Mouse (Mus musculus): ENCODE data around the gene Hspbp1. TPM values are rescaled to one million over a fixed set of nuclear protein-coding genes. Genes with fewer than 3 reads are reported as not detected.

The Hspbp1 gene
- polyA plus RNA-seq, 1 experiment from 2014 or later: 54.4 TPM

DNA sequence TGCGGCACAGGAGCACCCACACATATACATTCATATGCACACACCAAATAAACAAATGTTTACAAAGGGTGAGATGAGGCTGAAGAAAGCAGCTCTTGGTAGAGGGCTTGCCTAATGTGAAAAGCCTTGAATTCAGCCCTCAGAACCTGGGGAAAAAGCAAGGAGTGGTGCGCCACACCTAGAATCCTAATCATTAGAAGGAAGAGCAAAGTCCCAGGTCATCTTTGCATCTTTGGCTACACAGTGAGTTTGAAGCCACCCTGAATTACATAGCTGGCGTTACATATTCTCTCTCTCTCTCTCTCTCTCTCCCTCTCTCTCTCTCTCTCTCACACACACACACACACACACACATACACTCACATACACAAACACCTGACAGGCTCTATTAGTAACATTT, 34.4 kb upstream of the Hspbp1 start:
- H3K27me3 ChIP-seq (replicated peaks; ENCODE audit: insufficient read depth, low read length): no peaks in the 10 kb centered on the region
- DNase-seq (ENCODE audit: low spot score): no peak
- no peak overlapping the region for H3K9ac ChIP-seq (replicated peaks; ENCODE audit: low read depth)
- H3K27ac ChIP-seq (ENCODE audit: low read length): no peak overlapping the region
- H3K36me3 ChIP-seq (ENCODE audit: insufficient read depth, low read length): no peaks in the 10 kb centered on the region
- H3K9me3 ChIP-seq (ENCODE audit: low read length): no peaks in the 10 kb centered on the region
- no peak overlapping the region for H3K4me3 ChIP-seq (ENCODE audit: low read depth, low read length)
- no peak for ATAC-seq
- 86% methylated on average over 3 of the region's 3 CpGs for WGBS
- H3K4me1 ChIP-seq (ENCODE audit: insufficient read depth, low read depth, low read length): no peaks in the 10 kb centered on the region; the same call in 1 of the 2 replicates
- H3K4me2 ChIP-seq (replicated peaks; ENCODE audit: low read depth, low read length): no peak overlapping the region
- TF ChIP-seq EP300 (IDR thresholded peaks at IDR 0.05) (no peak), CTCF (IDR thresholded peaks at IDR 0.05) (no peak)

DNA sequence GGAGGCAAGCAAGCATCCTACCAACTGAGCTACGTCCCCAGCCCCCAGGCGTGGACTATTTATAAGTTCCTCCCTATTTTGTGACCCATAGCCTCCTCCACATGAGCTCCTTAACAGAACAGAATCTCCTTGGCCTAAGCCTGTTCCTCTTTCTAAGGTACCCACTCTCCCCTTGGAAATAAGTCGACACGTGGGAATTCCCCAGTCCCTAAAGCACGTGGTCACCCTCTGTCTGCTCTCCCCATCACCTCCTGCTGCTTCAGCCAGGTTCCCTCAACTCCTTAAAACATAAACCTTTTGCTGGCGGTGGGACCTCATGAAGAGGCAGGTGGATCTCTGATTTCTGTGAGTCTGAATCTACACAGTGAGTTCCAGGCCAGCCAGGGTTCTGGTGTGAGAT, 32.1 kb upstream of the Hspbp1 start:
- H3K27ac ChIP-seq (ENCODE audit: low read length): no peak overlapping the region
- DNase-seq (ENCODE audit: low spot score) (no peak), ATAC-seq (no peak)
- no peak overlapping the region for H3K9ac ChIP-seq (replicated peaks; ENCODE audit: low read depth)
- H3K27me3 ChIP-seq (replicated peaks; ENCODE audit: insufficient read depth, low read length): no peaks in the 10 kb centered on the region
- no peak overlapping the region for H3K4me2 ChIP-seq (replicated peaks; ENCODE audit: low read depth, low read length)
- no peaks in the 10 kb centered on the region for H3K36me3 ChIP-seq (ENCODE audit: insufficient read depth, low read length)
- no peaks in the 10 kb centered on the region for H3K9me3 ChIP-seq (ENCODE audit: low read length)
- WGBS: 67% methylated on average over 6 of the region's 6 CpGs
- no peak for TF ChIP-seq EP300 (IDR thresholded peaks at IDR 0.05)
- TF ChIP-seq CTCF (IDR thresholded peaks at IDR 0.05): no peak
- no peaks in the 10 kb centered on the region for H3K4me1 ChIP-seq (ENCODE audit: insufficient read depth, low read depth, low read length)
- H3K4me3 ChIP-seq (ENCODE audit: low read depth, low read length): no peak overlapping the region

DNA sequence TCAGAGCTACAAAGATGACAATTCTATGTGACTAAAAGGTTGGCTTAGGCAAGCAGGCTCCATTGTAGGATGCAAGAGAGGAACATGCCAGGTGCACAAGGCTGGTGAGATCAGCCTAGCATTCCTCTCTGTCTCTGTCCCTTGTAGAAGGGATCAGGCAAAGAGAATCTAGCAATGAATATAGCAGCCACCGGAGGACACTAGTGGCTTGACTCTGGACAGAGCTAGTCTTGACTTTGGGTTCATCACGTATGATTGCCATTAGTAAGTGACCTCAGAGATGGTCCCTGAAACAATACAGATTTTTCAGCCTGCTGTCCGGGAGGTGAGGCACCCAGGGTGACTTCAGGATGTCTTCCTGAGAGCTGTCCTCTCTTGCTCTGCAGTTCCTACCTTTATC, 27.7 kb upstream of the Hspbp1 start:
- Histone ChIP-seq H3K4me2 (replicated peaks; ENCODE audit: low read depth, low read length) (no peak overlapping the region), H3K27me3 (replicated peaks; ENCODE audit: insufficient read depth, low read length) (no peaks in the 10 kb centered on the region), H3K9ac (replicated peaks; ENCODE audit: low read depth) (no peak overlapping the region), H3K4me3 (ENCODE audit: low read depth, low read length) (no peak overlapping the region), H3K4me1 (ENCODE audit: insufficient read depth, low read depth, low read length) (no peaks in the 10 kb centered on the region), H3K9me3 (ENCODE audit: low read length) (no peaks in the 10 kb centered on the region), H3K27ac (ENCODE audit: low read length) (no peak overlapping the region), H3K36me3 (ENCODE audit: insufficient read depth, low read length) (no peaks in the 10 kb centered on the region)
- TF ChIP-seq EP300 (IDR thresholded peaks at IDR 0.05) (no peak), CTCF (IDR thresholded peaks at IDR 0.05) (peak; percentile 56)
- ATAC-seq (no peak), DNase-seq (ENCODE audit: low spot score) (peak; percentile 29)
- 84% methylated on average over 3 of the region's 3 CpGs for WGBS

DNA sequence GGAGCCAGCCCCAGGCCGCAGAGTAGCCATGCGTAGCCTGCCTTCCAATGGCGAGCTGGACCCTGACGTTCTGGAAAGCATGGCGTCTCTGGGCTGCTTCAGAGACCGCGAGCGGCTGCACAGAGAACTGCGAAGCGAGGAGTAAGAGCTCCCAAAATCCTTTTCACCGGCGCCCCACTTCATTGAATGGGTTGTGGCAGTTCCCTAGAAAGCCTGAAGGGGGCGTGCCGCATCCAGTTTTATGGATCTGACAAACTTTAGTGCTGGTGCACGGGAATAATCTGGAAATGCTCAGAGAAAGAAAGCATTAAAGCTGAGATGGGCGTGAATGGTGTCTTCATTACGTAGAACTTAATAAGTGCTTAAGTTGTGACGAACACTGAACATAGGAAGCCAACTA, 20.2 kb upstream of the Hspbp1 start:
- Histone ChIP-seq H3K9ac (replicated peaks; ENCODE audit: low read depth) (no peak overlapping the region), H3K27ac (ENCODE audit: low read length) (no peak overlapping the region), H3K4me1 (ENCODE audit: insufficient read depth, low read depth, low read length) (no peaks in the 10 kb centered on the region), H3K9me3 (ENCODE audit: low read length) (no peaks in the 10 kb centered on the region), H3K4me3 (ENCODE audit: low read depth, low read length) (no peak overlapping the region), H3K36me3 (ENCODE audit: insufficient read depth, low read length) (no peaks in the 10 kb centered on the region), H3K4me2 (replicated peaks; ENCODE audit: low read depth, low read length) (no peak overlapping the region), H3K27me3 (replicated peaks; ENCODE audit: insufficient read depth, low read length) (no peaks in the 10 kb centered on the region)
- peak; percentile 75 for TF ChIP-seq CTCF (IDR thresholded peaks at IDR 0.05)
- no peak for TF ChIP-seq EP300 (IDR thresholded peaks at IDR 0.05)
- ATAC-seq (no peak), DNase-seq (ENCODE audit: low spot score) (peak; percentile 39)
- 44% methylated on average over 18 of the region's 18 CpGs for WGBS

DNA sequence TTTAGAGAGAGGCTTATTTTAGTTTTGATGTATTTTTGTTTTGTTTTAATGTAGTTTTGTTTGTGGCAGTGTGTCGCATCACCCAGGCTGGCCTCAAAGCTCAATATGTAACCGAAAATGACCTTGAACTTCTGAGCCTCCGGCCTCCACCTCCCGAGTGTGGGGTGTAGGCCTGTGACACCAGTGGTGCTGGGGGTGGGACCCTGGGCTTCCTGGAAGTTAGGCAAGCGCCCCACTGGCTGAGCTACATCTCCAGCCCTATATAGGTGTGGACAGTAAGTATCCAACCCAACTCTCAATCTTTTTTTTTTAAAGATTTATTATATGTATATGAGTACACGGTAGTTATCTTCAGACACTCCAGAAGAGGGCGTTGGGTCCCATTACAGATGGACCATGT, 18.3 kb upstream of the Hspbp1 start:
- no peak for TF ChIP-seq CTCF (IDR thresholded peaks at IDR 0.05)
- no peak for TF ChIP-seq EP300 (IDR thresholded peaks at IDR 0.05)
- 91% methylated on average over 7 of the region's 7 CpGs for WGBS
- DNase-seq (ENCODE audit: low spot score): no peak
- no peak for ATAC-seq
- Histone ChIP-seq H3K36me3 (ENCODE audit: insufficient read depth, low read length) (no peaks in the 10 kb centered on the region), H3K27me3 (replicated peaks; ENCODE audit: insufficient read depth, low read length) (no peaks in the 10 kb centered on the region), H3K9me3 (ENCODE audit: low read length) (no peaks in the 10 kb centered on the region), H3K4me2 (replicated peaks; ENCODE audit: low read depth, low read length) (no peak overlapping the region), H3K27ac (ENCODE audit: low read length) (no peak overlapping the region), H3K4me1 (ENCODE audit: insufficient read depth, low read depth, low read length) (no peaks in the 10 kb centered on the region), H3K4me3 (ENCODE audit: low read depth, low read length) (no peak overlapping the region), H3K9ac (replicated peaks; ENCODE audit: low read depth) (no peak overlapping the region)

DNA sequence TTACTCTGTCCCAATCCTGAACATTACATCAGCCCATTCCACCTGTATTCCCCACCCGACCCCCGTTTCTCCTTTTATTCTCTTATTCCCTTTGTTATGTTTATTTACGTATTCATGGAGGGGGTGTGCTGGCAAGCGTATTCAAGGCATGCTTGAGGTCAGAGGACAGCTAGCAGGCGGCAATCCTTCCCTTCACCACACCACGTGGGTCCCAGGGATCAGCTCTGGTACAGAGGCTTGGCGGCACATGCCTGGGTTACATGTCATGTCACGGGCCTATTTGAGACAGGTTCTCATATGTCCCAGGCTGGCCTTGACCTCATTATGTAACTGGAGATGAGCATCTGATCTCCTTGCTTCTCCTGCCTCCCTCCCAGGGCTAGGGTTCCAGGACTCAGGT, 17.5 kb upstream of the Hspbp1 start:
- Histone ChIP-seq H3K4me2 (replicated peaks; ENCODE audit: low read depth, low read length) (no peak overlapping the region), H3K27me3 (replicated peaks; ENCODE audit: insufficient read depth, low read length) (no peaks in the 10 kb centered on the region), H3K27ac (ENCODE audit: low read length) (no peak overlapping the region), H3K4me1 (ENCODE audit: insufficient read depth, low read depth, low read length) (no peaks in the 10 kb centered on the region), H3K9me3 (ENCODE audit: low read length) (no peaks in the 10 kb centered on the region), H3K9ac (replicated peaks; ENCODE audit: low read depth) (no peak overlapping the region), H3K36me3 (ENCODE audit: insufficient read depth, low read length) (no peaks in the 10 kb centered on the region), H3K4me3 (ENCODE audit: low read depth, low read length) (no peak overlapping the region)
- TF ChIP-seq EP300 (IDR thresholded peaks at IDR 0.05) (no peak), CTCF (IDR thresholded peaks at IDR 0.05) (no peak)
- no peak for ATAC-seq
- 60% methylated on average over 8 of the region's 8 CpGs for whole genome bisulfite sequencing
- no peak for DNase-seq (ENCODE audit: low spot score)

DNA sequence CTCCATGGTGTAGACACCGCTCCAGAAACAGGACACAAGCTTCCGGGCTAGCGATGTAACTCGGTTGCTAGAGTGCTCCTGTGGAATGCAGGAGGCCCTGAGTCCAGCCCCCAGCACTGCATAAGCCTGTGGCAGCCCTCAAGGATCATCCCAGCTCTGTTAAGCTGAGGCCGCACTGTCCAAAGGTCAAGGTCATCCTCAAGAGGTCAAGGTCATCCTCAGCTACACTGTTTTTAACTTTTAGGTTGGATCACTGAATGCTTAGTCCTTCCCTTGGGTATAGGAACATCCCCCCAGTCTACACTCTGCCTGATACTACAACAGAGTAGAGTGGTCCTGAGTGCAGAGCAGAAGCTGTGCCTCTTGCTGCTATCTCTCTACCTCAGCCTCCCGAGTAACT, 8.1 kb upstream of the Hspbp1 start:
- Histone ChIP-seq H3K4me3 (ENCODE audit: low read depth, low read length) (no peak overlapping the region), H3K27ac (ENCODE audit: low read length) (no peak overlapping the region), H3K36me3 (ENCODE audit: insufficient read depth, low read length) (no peaks in the 10 kb centered on the region), H3K4me2 (replicated peaks; ENCODE audit: low read depth, low read length) (no peak overlapping the region), H3K9ac (replicated peaks; ENCODE audit: low read depth) (no peak overlapping the region), H3K4me1 (ENCODE audit: insufficient read depth, low read depth, low read length) (no peaks in the 10 kb centered on the region), H3K9me3 (ENCODE audit: low read length) (no peaks in the 10 kb centered on the region), H3K27me3 (replicated peaks; ENCODE audit: insufficient read depth, low read length) (no peaks in the 10 kb centered on the region)
- DNase-seq (ENCODE audit: low spot score) (no peak), ATAC-seq (no peak)
- WGBS: 87% methylated on average over 6 of the region's 6 CpGs
- TF ChIP-seq CTCF (IDR thresholded peaks at IDR 0.05): no peak
- no peak for TF ChIP-seq EP300 (IDR thresholded peaks at IDR 0.05)
